Mouse (Mus musculus) liver, embryonic 14.5 days (tissue): ENCODE data around the gene Fgfr3. TPM values are rescaled to one million over a fixed set of nuclear protein-coding genes. Genes with fewer than 3 reads are reported as not detected.
A peak's percentile ranks its signal among the peaks of the same experiment; 100 is the strongest.

ENCODE experiments used
- ATAC-seq: fragments of 200-750 bp; cut with Nextera tagmentation; 2 replicates; pipeline ENCODE4 v1.8.0; 2017; ENCODE audit warnings: moderate number of reproducible peaks, mild to moderate bottlenecking, moderate library complexity; ENCODE audit not compliant: insufficient read depth
- DNase-seq, 3 experiments: peaks; one replicate each; pipeline ENCODE4 v3.0.0-alpha.2; 2012 to 2013; ENCODE audit warnings: low read depth in 3 of 3, low spot score in 3 of 3
- H3K27ac ChIP-seq: fragments of 300-500 bp; sonication (generic); 2 replicates; pipeline ENCODE4 v1.5.1; 2014; ENCODE audit warnings: moderate library complexity, mild to moderate bottlenecking, control low read depth, inconsistent platforms
- H3K27me3 ChIP-seq: fragments of 300-500 bp; sonication (generic); 2 replicates; pipeline ENCODE4 v1.6.1; 2014; ENCODE audit warnings: mild to moderate bottlenecking, low read length, moderate library complexity; ENCODE audit not compliant: control insufficient read depth, insufficient read depth
- H3K36me3 ChIP-seq: fragments of 300-500 bp; sonication (generic); replicated peaks from 2 replicates; pipeline ENCODE4 v1.6.1; 2014; ENCODE audit warnings: low read depth; ENCODE audit not compliant: control insufficient read depth, insufficient read depth
- H3K4me1 ChIP-seq, 2 experiments: fragments of 200-500 bp in 1 of 2; fragments of 300-500 bp in 1 of 2; sonication (generic) in 1 of 2; replicated peaks; 2 replicates each; pipeline ENCODE4 v1.6.1; 2012 to 2014; ENCODE audit warnings: antibody characterized with exemption in 1 of 2, inconsistent platforms in 1 of 2, low read length in 1 of 2; ENCODE audit not compliant: control insufficient read depth in 2 of 2, insufficient read depth in 2 of 2
- H3K4me2 ChIP-seq: fragments of 300-500 bp; sonication (generic); 2 replicates; pipeline ENCODE4 v1.6.1; 2014; ENCODE audit warnings: low read depth, mild to moderate bottlenecking, control low read depth, moderate library complexity
- H3K4me3 ChIP-seq, 2 experiments: fragments of 200-500 bp in 1 of 2; fragments of 300-500 bp in 1 of 2; sonication (generic) in 1 of 2; 2 replicates each; pipeline ENCODE4 v1.5.1; 2012 to 2014; ENCODE audit warnings: low read depth in 2 of 2, low read length in 2 of 2, mild to moderate bottlenecking in 2 of 2, control low read depth in 1 of 2, inconsistent platforms in 1 of 2, moderate library complexity in 1 of 2; ENCODE audit not compliant: insufficient read depth in 1 of 2
- H3K9ac ChIP-seq: fragments of 300-500 bp; sonication (generic); replicated peaks from 2 replicates; pipeline ENCODE4 v1.6.1; 2014; ENCODE audit warnings: mild to moderate bottlenecking, control low read depth, moderate library complexity
- H3K9me3 ChIP-seq: fragments of 300-500 bp; sonication (generic); 2 replicates; pipeline ENCODE4 v1.6.1; 2016; ENCODE audit warnings: low read length, mixed read lengths; ENCODE audit not compliant: control insufficient read depth
- CTCF ChIP-seq: IDR thresholded peaks from 2 replicates; pipeline ENCODE4 v1.5.1; 2016; ENCODE audit warnings: antibody characterized with exemption, low read depth, control low read depth
- EP300 ChIP-seq: IDR thresholded peaks from 2 replicates; pipeline ENCODE4 v1.6.1; 2016; ENCODE audit warnings: antibody characterized with exemption, low read depth
- WGBS: fragments of 180-500 bp; shearing (Covaris S2); extraction: QIAGEN DNeasy Blood & Tissue Kit; methylation state at CpG from one replicate; pipeline ENCODE4 v1.1.7; 2014; ENCODE audit not compliant: insufficient replicate concordance; 5-methylcytosine and 5-hydroxymethylcytosine counted together
- polyA plus RNA-seq, 2 experiments: library from polyadenylated mRNA; depleted of rRNA in 1 of 2; stranded (reverse) in 1 of 2; unstranded in 1 of 2; fragments of >200 nt; fragmentation: Nextera tagmentation in 1 of 2; extraction: Ambion mirVana in 1 of 2; gene quantifications; 2 replicates each; pipeline versions ENCODE4 v1.2.1 to v1.2.3; 2012 to 2014

Fgfr3 gene
- polyA plus RNA-seq, 2 experiments, result 1.2 to 4.5 TPM

DNA sequence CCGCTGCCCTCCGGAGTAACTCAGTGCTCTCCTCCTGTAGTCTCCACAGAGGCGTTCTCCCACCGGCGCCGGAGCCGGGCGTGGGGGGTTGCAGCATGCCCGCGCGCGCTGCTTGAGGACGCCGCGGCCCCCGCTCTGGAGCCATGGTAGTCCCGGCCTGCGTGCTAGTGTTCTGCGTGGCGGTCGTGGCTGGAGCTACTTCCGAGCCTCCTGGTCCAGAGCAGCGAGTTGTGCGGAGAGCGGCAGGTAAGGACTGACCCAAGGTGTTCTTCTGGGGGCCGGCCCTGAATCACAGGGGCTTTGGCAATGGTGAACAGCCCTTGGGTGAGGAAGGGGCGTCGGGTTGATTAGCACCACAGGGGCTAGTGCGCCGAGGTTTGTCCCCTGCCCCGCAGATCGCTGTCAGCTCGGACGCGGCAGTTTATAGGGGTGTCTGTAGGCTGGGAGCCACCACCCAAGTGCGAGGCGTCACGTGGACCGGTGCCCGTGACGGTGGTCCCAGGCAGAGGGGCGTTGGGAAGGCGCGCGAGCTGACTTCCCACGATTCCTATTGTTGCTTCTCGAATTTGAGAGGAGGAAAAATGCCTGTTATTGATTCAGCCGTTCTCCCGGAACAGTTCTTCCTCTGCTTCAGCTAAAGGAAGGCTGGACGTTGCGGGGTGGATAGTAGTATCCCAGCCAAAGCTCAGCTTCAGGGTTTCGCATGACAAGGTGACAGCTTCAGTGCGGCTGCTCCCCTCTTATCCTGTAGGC is 968 bp downstream of the Fgfr3 start:
- peaks cover 0 to 9% of the 10 kb centered on the region in 2 experiments; a peak in 2 of 4 replicates for H3K4me1 ChIP-seq
- peak overlapping the region; percentile 52 to 60 for H3K4me3 ChIP-seq
- WGBS, result under 1% methylated on average over 52 of the region's 53 CpGs
- peak overlapping the region; percentile 34 for H3K9ac ChIP-seq
- peak overlapping the region; percentile 71 for H3K4me2 ChIP-seq
- DNase-seq (no peak), ATAC-seq (no peak)
- no peak for TF ChIP-seq EP300
- TF ChIP-seq CTCF, result no peak
- peaks cover 44% of the 10 kb centered on the region for H3K27me3 ChIP-seq
- H3K27ac ChIP-seq, result no peak overlapping the region
- H3K9me3 ChIP-seq, result no peaks in the 10 kb centered on the region
- no peaks in the 10 kb centered on the region for H3K36me3 ChIP-seq

GRCm38 (mm10) chr5:33723019-33723640 is 1.7 kb downstream of the Fgfr3 start:
- H3K9me3 ChIP-seq, result no peaks in the 10 kb centered on the region
- H3K4me3 ChIP-seq, result peak overlapping the region; percentile 52 to 60
- H3K27ac ChIP-seq, result no peak overlapping the region
- H3K27me3 ChIP-seq, result peaks cover 44% of the 10 kb centered on the region
- no peaks in the 10 kb centered on the region for H3K36me3 ChIP-seq
- no peak for ATAC-seq
- no peak overlapping the region for H3K9ac ChIP-seq
- TF ChIP-seq CTCF (no peak), EP300 (no peak)
- WGBS, result 1% methylated on average over 61 of the region's 61 CpGs
- peak overlapping the region; percentile 71 for H3K4me2 ChIP-seq
- no peak for DNase-seq
- H3K4me1 ChIP-seq, result peaks cover 0 to 9% of the 10 kb centered on the region in 2 experiments; a peak in 2 of 4 replicates

- DNase-seq, result no peak
- Histone ChIP-seq H3K9ac (no peak overlapping the region), H3K27me3 (peaks cover 44% of the 10 kb centered on the region), H3K4me3 (peak overlapping the region; percentile 52 to 60), H3K4me2 (peak overlapping the region; percentile 71), H3K4me1 (peaks cover 0 to 9% of the 10 kb centered on the region in 2 experiments; a peak in 2 of 4 replicates), H3K36me3 (no peaks in the 10 kb centered on the region), H3K27ac (no peak overlapping the region), H3K9me3 (no peaks in the 10 kb centered on the region)
- ATAC-seq, result no peak
- no peak for TF ChIP-seq EP300
- TF ChIP-seq CTCF, result no peak
- WGBS, result 16% methylated on average over 36 of the region's 36 CpGs
Observed at GRCm38 (mm10) chr5:33723641-33724465, 2.4 kb downstream of the Fgfr3 start.

DNA sequence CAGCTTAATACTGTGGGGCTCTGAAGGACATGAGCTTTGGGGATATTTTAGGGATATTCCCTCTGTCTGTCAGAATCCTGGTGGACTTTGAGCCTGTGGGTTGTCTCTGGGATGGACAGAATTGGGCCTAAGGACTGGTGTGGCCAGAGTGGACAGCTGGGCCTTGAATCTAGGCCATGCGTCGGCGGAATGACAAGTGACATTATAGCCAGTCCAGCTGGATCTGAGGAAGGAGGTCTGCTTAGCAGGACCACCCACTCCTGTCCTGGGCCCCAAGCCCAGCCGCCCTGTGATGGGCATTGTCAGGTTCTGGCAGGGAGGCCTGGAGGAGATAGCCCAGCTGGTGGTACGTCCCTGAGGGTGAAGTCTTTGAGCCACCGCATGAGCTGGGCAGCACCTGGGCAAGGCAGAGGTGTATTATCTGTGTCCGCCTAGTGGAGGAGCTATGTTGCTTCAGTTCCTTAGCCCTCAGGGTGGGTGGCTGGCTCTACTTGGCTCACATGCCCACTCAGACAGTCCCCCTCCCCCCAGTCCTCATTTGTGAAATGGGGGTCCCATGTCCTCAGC is 4.7 kb downstream of the Fgfr3 start:
- Histone ChIP-seq H3K4me2 (no peak overlapping the region), H3K4me3 (no peak overlapping the region), H3K27me3 (peaks cover 39% of the 10 kb centered on the region), H3K27ac (no peak overlapping the region), H3K36me3 (no peaks in the 10 kb centered on the region), H3K9ac (no peak overlapping the region), H3K4me1 (peaks cover 0 to 4% of the 10 kb centered on the region in 2 experiments; a peak in 2 of 4 replicates), H3K9me3 (no peaks in the 10 kb centered on the region)
- no peak for TF ChIP-seq EP300
- TF ChIP-seq CTCF, result no peak
- WGBS, result 75% methylated on average over 7 of the region's 7 CpGs
- DNase-seq (no peak), ATAC-seq (no peak)
